Mouse (Mus musculus) ovary, postnatal 14 days (tissue): ENCODE measurements at regions not wholly inside any gene's neighbourhood (a gene's known extent, or its start where the extent isn't known, plus 50 kb on each side); places are given as distances from the start of the nearest gene placed in this dataset.

Source experiments
- DNase-seq: peaks from one replicate; pipeline ENCODE4 v3.0.0; 2022; ENCODE audit warnings: low spot score

DNA sequence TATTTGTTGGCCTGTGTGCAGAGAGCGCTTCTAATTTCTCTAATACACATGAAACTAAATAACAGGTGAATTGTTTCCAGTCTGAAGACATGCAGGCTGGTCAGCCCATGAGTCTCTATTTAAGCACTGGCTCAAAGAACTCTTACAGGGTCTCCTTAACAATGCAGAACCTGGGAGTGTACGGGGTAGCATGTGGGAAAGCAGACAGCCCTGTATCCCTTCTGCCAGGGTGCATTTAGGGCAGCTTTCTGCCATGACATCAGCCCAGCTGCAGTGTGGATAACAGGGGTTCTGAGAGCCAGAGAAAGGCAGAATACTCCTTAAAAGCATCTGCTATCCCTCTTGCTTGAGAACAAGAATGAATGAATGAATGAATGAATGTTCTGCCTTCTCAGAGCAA, 164.7 kb downstream of the Grb14 start:
- DNase-seq = no peak

DNA sequence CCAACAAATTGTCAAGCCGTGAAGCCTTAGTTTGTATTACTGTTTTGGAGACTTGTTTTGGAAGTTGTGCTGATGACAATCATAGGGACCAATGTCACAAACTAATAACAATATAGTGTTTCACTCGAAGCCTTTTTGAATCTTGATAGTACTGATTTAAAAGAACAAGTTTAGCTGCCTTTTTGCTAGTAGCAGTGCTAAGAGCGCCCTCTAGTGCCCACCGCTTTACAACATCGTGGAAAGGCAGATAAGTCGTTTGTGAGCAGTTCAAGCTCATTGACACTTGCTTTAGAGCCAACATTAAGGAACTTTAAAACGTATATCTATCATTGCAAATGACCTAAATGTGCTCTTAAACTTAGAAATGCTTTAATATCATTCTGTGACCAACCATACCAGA, 170.9 kb downstream of the Grb14 start:
- DNase-seq = peak; percentile 74

DNA sequence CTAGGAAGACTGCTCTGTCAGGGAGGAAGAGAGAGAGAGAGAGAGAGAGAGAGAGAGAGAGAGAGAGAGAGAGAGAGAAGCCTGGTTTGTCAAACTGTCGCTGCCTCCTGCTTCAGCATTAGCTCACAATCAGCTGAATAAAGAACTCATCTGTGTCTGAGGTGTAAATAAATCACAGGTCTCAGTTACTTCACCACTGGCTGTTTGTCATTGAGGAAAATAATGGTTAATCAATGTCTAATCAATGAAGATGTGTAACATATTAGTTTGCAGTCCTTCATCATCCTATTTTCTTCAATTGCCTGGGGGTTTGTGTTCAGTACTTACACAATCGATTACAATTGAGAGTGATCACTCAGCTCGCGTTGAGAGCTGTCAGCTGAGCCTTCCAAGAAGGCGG, 171.9 kb downstream of the Grb14 start:
- no peak for DNase-seq

DNA sequence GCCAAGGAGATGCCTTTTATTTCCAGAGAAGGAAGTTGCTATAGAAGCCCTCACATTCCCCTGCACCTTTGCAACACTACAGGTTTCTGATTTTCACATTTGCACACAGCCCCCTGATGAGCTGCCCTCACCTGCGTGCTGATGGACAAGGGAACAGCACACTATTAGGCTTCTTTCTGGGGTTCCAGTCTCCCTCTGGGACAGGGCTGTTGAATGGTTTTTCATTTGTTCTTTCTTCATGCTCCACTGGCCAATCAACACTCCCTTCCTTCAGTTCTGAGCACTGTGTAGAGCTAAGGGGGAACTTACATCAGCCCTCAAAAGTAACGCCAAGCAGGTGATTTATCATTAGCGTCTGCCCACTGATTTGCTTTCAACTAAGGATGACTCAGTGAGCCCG, 173.7 kb downstream of the Grb14 start:
- no peak for DNase-seq

DNA sequence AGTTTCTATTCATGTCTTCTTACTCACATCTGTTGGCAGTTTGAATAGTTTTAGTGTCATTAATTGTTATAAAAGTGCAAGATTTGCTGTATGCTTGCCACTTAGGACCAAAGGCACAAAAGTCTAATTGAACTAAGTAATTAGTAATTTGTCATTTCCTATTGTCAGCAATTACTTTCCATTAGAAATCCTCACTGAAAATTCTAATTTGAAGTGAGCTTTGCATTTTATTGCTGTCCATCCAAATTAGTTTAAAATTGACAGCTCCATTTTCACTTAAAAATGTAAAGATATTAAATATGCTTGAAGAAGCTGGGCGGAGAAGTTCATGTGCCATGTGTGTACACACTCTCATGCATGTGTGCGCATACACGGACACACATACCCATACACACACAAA, 174.1 kb downstream of the Grb14 start:
- no peak for DNase-seq

DNA sequence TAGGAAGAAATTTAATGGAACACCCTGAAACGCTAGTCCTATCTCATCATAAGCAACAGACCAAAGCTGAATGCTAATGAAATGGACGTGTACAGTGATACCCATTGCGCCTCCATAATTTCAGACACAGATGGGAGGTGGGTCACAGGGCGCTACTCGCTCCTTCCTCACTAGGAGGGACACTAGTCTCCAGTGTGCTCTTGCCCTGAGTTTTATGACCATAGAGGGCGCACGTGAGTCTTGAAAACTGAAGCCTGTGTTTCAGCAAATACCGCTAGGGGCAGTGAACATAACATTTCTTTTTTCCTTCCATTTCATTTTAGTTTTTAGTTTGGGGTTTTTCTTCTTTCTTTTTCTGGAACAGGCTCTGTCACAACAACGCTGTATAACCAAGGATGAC, 200.3 kb downstream of the Grb14 start:
- DNase-seq = no peak

DNA sequence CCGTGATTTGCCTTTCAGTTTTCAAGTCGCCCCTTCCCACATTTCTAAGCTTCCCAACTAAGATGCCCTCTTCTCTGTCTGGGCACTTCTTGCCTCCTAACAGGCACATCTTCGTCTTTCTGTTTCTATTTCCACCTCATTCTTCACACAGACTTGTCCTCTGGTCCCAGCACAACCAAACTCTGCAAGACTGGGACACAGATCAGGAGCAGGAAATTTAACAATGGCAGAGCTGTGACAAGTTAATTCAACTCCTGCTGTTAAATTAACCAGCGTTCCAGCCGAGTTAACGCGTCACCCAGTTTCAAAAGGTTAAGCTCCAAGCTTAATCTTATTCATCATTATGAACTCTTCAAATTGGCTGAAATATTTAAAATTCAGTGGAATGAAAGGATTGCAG, 200.9 kb downstream of the Grb14 start:
- no peak for DNase-seq

DNA sequence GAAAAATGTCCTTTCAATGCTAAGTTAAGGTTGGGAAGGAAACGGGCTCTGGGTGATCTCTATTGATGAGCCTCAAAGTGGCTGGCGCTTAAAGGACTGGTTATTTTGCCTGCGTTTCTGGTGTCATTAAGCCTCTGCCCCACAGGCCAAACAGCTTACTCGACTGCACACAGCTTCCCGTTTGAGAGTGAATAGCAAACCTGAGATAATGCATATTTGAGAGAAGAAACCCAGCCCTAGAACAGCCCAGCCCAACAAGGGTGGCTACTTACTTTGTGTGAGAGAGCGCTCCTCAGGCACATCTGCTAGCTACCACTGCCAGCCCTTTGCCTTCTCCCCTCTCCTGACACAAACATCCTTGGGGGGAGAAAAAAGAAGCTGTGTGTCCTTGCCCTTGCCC, 201.7 kb downstream of the Grb14 start:
- no peak for DNase-seq

DNA sequence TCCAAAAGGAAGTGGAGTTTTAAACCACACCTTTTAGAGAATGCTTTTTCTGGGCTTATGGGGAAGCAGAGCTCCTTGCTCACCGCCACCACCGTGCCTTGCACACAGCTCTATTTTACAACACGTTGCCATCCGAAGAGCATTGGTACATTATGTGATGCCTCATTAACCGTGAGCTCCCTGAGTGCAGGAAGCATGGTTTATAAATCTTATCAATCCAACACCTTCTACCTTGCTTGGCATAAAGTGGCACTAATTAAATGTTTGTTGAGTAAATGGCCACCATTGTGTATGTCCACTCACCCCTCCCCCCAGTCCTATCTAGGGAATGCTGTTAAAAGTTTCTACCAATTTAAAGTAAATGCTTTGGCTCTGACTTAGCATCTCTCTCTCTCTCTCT, 206.6 kb downstream of the Grb14 start:
- DNase-seq = no peak
